Mouse (Mus musculus): ENCODE results near the gene Gphb5. TPM values are rescaled to one million over a fixed set of nuclear protein-coding genes. Genes with fewer than 3 reads are reported as not detected.

Gphb5 gene
- not detected in 2 replicates for polyA plus RNA-seq (2014; fragmentation: Nextera tagmentation; extraction: Ambion mirVana)

DNA sequence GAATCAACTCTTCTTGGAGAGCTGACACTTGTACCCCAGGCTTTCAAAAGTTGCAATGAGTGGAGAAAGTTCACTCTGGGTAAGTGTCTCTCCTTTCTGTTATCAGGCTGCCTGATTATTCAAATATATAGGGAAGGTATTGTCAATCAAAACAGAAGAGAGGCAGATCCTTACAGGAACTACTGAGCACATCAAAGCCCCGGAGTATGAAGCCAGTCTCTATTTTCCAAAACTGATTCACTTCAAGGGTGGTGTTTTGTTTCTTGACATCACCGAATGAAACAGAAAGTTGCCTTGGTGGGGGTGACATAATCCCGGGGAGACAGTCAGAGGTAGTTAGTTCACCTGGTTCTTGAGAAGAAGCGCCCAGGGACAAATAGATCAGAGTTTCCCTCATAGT is at the start of gene Gphb5:
Gphb5 (minus strand) TSS at position 101 of the 400 bp plus-strand sequence.
- no peak for ATAC-seq (ENCODE audit: insufficient number of reproducible peaks, low FRiP score, low TSS enrichment, low read depth)
- Histone ChIP-seq H3K9me3 (ENCODE audit: control insufficient read depth, low read length) (no peaks in the 10 kb centered on the region), H3K36me3 (ENCODE audit: control insufficient read depth, insufficient read depth, low read length) (no peaks in the 10 kb centered on the region), H3K4me2 (ENCODE audit: low read depth, severe bottlenecking) (no peak within 1 kb of the TSS), H3K27ac (replicated peaks; ENCODE audit: low read depth, low read length) (no peak within 1 kb of the TSS), H3K4me3 (ENCODE audit: low read depth, low read length) (no peak within 1 kb of the TSS), H3K9ac (ENCODE audit: low read length) (no peak within 1 kb of the TSS), H3K27me3 (ENCODE audit: control insufficient read depth, insufficient read depth, low read length) (no peaks in the 10 kb centered on the region), H3K4me1 (ENCODE audit: control insufficient read depth, insufficient read depth, low read length) (no peaks in the 10 kb centered on the region)
- no peak for DNase-seq (ENCODE audit: low spot score)
- WGBS, result 88% methylated on average over 4 of the region's 4 CpGs

DNA sequence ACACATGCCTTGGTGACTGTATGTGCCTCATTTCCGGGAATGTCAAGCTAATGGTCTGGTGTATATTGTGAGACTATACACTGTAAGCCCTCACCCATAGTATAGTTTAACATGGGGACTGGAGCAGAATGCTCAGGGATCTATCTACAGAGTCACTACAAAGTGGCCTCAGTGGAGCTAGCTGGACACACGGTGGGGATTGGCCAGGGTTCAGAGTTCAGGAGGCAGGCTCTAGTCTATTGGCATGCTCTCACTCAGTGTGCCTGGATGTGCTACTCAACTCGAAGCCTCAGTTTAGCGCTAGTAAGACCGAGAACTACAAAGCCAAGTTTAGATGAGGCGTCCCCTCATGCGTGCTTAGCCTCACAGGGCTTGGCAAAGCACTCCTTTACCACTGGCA is 49.6 kb upstream of the Gphb5 start:
- DNase-seq (ENCODE audit: low spot score) (no peak), ATAC-seq (ENCODE audit: insufficient number of reproducible peaks, low FRiP score, low TSS enrichment, low read depth) (no peak)
- Histone ChIP-seq H3K9me3 (ENCODE audit: control insufficient read depth, low read length) (no peaks in the 10 kb centered on the region), H3K27ac (replicated peaks; ENCODE audit: low read depth, low read length) (no peak overlapping the region), H3K27me3 (ENCODE audit: control insufficient read depth, insufficient read depth, low read length) (no peaks in the 10 kb centered on the region), H3K9ac (ENCODE audit: low read length) (no peak overlapping the region), H3K36me3 (ENCODE audit: control insufficient read depth, insufficient read depth, low read length) (peaks cover 2% of the 10 kb centered on the region; the same call in 1 of the 2 replicates), H3K4me1 (ENCODE audit: control insufficient read depth, insufficient read depth, low read length) (no peaks in the 10 kb centered on the region), H3K4me3 (ENCODE audit: low read depth, low read length) (no peak overlapping the region), H3K4me2 (ENCODE audit: low read depth, severe bottlenecking) (no peak overlapping the region)
- WGBS, result 96% methylated on average over 7 of the region's 7 CpGs

DNA sequence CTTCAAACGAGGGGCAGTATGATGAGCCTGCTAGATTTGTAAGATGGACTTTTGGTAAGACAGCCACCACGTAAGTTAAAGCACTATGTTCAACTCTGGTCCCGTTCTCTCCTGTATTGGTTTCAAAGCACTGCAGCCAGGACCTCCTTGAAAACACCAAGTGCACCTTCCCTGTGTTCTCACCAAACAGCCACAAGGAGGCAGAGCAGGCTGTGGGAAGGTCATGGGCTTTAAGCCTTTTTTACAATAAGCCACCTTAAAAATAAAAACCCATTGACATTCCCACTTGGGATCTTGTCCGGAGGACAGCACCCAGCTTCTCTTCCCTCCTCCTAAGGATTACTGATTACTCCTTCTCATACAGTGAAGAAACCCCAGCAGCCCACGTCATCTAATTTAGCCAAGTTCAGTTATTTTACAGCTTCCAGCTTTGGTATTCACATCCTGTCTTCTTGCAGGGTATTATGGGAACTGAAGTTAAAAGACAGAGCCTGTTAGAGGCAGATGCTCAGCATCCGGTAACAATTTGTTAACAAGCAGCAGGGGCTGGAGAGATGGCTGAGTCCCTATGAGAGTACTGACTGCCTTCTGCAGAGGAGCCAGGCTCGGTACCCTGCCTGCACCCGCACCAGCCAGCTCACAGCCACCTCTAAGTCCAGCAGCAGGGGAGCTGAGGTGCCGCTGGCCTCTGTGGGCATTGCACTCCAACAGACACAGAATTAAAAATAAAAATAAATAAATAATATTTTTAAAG is 47.6 kb upstream of the Gphb5 start:
- no peak overlapping the region for H3K4me3 ChIP-seq (ENCODE audit: low read depth, low read length)
- no peak overlapping the region for H3K9ac ChIP-seq (ENCODE audit: low read length)
- no peaks in the 10 kb centered on the region for H3K9me3 ChIP-seq (ENCODE audit: control insufficient read depth, low read length)
- H3K4me2 ChIP-seq (ENCODE audit: low read depth, severe bottlenecking), result no peak overlapping the region
- no peak for ATAC-seq (ENCODE audit: insufficient number of reproducible peaks, low FRiP score, low TSS enrichment, low read depth)
- no peaks in the 10 kb centered on the region for H3K27me3 ChIP-seq (ENCODE audit: control insufficient read depth, insufficient read depth, low read length)
- peaks cover 2% of the 10 kb centered on the region; the same call in 1 of the 2 replicates for H3K36me3 ChIP-seq (ENCODE audit: control insufficient read depth, insufficient read depth, low read length)
- 73% methylated on average over 9 of the region's 9 CpGs for WGBS
- H3K4me1 ChIP-seq (ENCODE audit: control insufficient read depth, insufficient read depth, low read length), result no peaks in the 10 kb centered on the region
- no peak overlapping the region for H3K27ac ChIP-seq (replicated peaks; ENCODE audit: low read depth, low read length)
- peak; percentile 40 for DNase-seq (ENCODE audit: low spot score)

DNA sequence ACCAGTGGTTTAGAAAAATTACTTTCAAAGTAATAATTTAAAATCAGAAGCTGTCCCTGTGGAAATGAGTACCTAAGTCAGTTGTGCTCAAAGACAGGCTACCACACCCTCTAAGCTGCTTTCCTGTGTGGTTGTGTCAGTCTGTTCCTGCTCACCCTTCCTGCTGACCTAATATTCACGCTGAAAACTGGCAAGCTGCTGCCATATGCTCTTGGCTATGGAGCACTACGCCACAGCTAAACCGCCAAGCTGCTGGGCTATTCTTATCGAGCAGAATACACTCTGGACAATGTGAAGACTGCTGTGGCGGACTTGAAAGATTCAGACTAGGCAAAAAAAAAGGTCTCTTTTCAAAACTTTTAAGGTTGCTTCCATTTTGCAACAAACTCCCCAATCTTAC is 44.0 kb upstream of the Gphb5 start:
- Histone ChIP-seq H3K36me3 (ENCODE audit: control insufficient read depth, insufficient read depth, low read length) (peaks cover 5% of the 10 kb centered on the region), H3K27me3 (ENCODE audit: control insufficient read depth, insufficient read depth, low read length) (no peaks in the 10 kb centered on the region), H3K9me3 (ENCODE audit: control insufficient read depth, low read length) (no peaks in the 10 kb centered on the region), H3K4me1 (ENCODE audit: control insufficient read depth, insufficient read depth, low read length) (no peaks in the 10 kb centered on the region), H3K4me2 (ENCODE audit: low read depth, severe bottlenecking) (no peak overlapping the region), H3K9ac (ENCODE audit: low read length) (no peak overlapping the region), H3K4me3 (ENCODE audit: low read depth, low read length) (no peak overlapping the region), H3K27ac (replicated peaks; ENCODE audit: low read depth, low read length) (no peak overlapping the region)
- DNase-seq (ENCODE audit: low spot score) (no peak), ATAC-seq (ENCODE audit: insufficient number of reproducible peaks, low FRiP score, low TSS enrichment, low read depth) (no peak)
- WGBS, result 90% methylated on average over 5 of the region's 5 CpGs

DNA sequence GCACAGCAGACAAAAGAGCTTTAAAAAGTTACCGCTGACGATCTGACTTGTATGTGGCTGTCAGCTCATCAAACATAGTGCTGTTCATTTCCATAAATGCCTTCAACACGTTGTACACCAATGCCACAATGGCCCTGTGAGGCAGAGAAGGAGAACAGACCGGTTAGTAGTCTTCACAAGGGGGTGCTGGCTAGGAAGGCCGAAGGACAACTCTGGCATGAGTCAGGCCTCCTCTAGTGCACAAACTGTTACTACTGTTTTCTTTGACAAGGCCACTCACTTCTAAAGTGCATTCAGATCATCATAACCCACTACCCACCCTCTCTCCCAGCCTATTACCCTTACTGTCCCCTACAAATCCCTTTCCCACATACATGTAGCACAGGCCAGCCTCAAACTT is 43.1 kb upstream of the Gphb5 start:
- Histone ChIP-seq H3K27me3 (ENCODE audit: control insufficient read depth, insufficient read depth, low read length) (no peaks in the 10 kb centered on the region), H3K4me1 (ENCODE audit: control insufficient read depth, insufficient read depth, low read length) (no peaks in the 10 kb centered on the region), H3K4me3 (ENCODE audit: low read depth, low read length) (no peak overlapping the region), H3K27ac (replicated peaks; ENCODE audit: low read depth, low read length) (no peak overlapping the region), H3K9me3 (ENCODE audit: control insufficient read depth, low read length) (no peaks in the 10 kb centered on the region), H3K9ac (ENCODE audit: low read length) (no peak overlapping the region), H3K4me2 (ENCODE audit: low read depth, severe bottlenecking) (no peak overlapping the region), H3K36me3 (ENCODE audit: control insufficient read depth, insufficient read depth, low read length) (peaks cover 3% of the 10 kb centered on the region)
- ATAC-seq (ENCODE audit: insufficient number of reproducible peaks, low FRiP score, low TSS enrichment, low read depth) (no peak), DNase-seq (ENCODE audit: low spot score) (no peak)
- 91% methylated on average over 5 of the region's 5 CpGs for WGBS

DNA sequence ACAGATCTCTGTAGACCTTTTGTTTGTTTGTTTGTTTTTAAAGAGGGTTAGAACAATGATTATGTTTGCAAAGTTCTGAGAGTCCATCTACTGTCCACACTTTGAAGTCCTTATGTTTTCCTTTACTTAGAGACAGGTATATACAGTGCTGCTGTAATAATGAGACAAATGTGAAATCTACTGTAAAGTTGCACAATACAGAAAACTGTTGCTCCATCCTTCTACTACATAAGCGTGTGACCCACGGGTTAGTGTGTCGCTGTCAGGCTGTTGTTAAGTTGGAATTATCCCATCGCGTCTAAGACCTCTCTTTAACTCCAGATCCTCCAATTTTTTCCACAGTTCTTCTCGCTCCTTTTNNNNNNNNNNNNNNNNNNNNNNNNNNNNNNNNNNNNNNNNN is 36.9 kb upstream of the Gphb5 start:
- WGBS, result 98% methylated on average over 6 of the region's 6 CpGs
- Histone ChIP-seq H3K9ac (ENCODE audit: low read length) (no peak overlapping the region), H3K4me3 (ENCODE audit: low read depth, low read length) (no peak overlapping the region), H3K27me3 (ENCODE audit: control insufficient read depth, insufficient read depth, low read length) (no peaks in the 10 kb centered on the region), H3K27ac (replicated peaks; ENCODE audit: low read depth, low read length) (no peak overlapping the region), H3K4me1 (ENCODE audit: control insufficient read depth, insufficient read depth, low read length) (no peaks in the 10 kb centered on the region), H3K9me3 (ENCODE audit: control insufficient read depth, low read length) (no peaks in the 10 kb centered on the region), H3K4me2 (ENCODE audit: low read depth, severe bottlenecking) (no peak overlapping the region), H3K36me3 (ENCODE audit: control insufficient read depth, insufficient read depth, low read length) (peaks cover 6% of the 10 kb centered on the region)
- no peak for DNase-seq (ENCODE audit: low spot score)
- ATAC-seq (ENCODE audit: insufficient number of reproducible peaks, low FRiP score, low TSS enrichment, low read depth), result no peak

DNA sequence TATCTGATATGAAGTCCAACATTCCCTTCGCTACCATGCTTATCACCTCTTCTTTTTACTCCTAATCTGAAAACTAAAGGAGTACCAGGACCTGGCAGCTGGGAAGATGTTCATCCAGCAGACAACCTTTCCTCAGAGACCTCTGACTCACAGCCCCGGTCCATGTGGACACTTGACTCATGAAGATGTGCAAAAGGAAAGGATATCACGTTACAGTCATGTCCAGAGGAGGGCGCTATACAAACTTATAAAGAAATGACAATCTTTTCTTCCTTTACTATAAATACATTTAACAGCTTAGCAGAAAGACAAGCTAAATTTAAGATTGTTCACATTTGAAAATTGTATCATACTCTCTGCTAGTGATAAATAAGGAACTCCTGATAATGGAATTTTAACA is 36.4 kb upstream of the Gphb5 start:
- ATAC-seq (ENCODE audit: insufficient number of reproducible peaks, low FRiP score, low TSS enrichment, low read depth), result no peak
- no peak for DNase-seq (ENCODE audit: low spot score)
- Histone ChIP-seq H3K4me2 (ENCODE audit: low read depth, severe bottlenecking) (no peak overlapping the region), H3K4me1 (ENCODE audit: control insufficient read depth, insufficient read depth, low read length) (no peaks in the 10 kb centered on the region), H3K27me3 (ENCODE audit: control insufficient read depth, insufficient read depth, low read length) (no peaks in the 10 kb centered on the region), H3K4me3 (ENCODE audit: low read depth, low read length) (no peak overlapping the region), H3K9me3 (ENCODE audit: control insufficient read depth, low read length) (no peaks in the 10 kb centered on the region), H3K9ac (ENCODE audit: low read length) (no peak overlapping the region), H3K36me3 (ENCODE audit: control insufficient read depth, insufficient read depth, low read length) (peaks cover 6% of the 10 kb centered on the region), H3K27ac (replicated peaks; ENCODE audit: low read depth, low read length) (no peak overlapping the region)
- WGBS, result 83% methylated on average over 4 of the region's 4 CpGs

DNA sequence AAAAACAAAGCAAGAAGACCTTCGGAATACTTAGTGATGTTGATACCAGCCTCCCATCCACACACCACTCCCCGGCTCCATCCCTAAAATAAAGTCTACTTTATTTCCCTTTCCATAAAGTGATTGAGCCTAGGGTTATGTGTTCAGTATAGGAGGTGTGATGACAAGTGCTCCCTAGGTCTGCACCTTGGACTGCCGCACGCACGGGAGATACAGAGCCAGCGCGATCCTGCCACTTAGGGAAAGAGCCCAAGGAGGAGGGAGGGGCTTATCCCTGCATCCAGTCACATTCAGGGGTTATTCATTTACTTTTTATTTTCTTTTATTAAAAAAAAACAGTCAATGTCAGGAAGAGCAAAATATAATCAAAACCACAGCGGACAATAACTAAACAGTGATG is 34.0 kb upstream of the Gphb5 start:
- Histone ChIP-seq H3K27me3 (ENCODE audit: control insufficient read depth, insufficient read depth, low read length) (no peaks in the 10 kb centered on the region), H3K36me3 (ENCODE audit: control insufficient read depth, insufficient read depth, low read length) (0 out of 2 replicates have a peak, but pooled peaks cover 2% of the 10 kb centered on the region), H3K27ac (replicated peaks; ENCODE audit: low read depth, low read length) (no peak overlapping the region), H3K4me3 (ENCODE audit: low read depth, low read length) (no peak overlapping the region), H3K4me1 (ENCODE audit: control insufficient read depth, insufficient read depth, low read length) (no peaks in the 10 kb centered on the region), H3K9me3 (ENCODE audit: control insufficient read depth, low read length) (no peaks in the 10 kb centered on the region), H3K4me2 (ENCODE audit: low read depth, severe bottlenecking) (no peak overlapping the region), H3K9ac (ENCODE audit: low read length) (no peak overlapping the region)
- WGBS, result 94% methylated on average over 8 of the region's 8 CpGs
- DNase-seq (ENCODE audit: low spot score), result no peak
- ATAC-seq (ENCODE audit: insufficient number of reproducible peaks, low FRiP score, low TSS enrichment, low read depth), result no peak

DNA sequence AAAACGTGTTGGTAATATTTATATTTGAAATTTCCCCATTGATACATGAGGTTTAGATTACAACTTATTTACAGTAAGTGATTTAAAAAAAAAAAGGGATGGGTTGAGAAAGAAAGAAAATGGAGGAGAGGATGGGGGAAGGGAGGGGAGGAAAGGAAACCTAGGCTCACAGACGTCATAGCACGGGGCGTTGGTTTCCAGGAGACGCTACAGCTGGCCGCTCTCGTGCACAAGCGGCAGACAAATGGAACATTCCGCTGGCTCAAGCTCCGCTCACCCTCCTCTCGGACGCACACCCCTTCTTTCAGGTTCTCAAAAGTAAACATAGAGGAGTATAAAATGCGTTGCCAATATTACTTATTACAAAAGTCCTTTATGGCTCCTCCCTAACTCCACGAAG is 33.4 kb upstream of the Gphb5 start:
- Histone ChIP-seq H3K27me3 (ENCODE audit: control insufficient read depth, insufficient read depth, low read length) (no peaks in the 10 kb centered on the region), H3K4me1 (ENCODE audit: control insufficient read depth, insufficient read depth, low read length) (no peaks in the 10 kb centered on the region), H3K27ac (replicated peaks; ENCODE audit: low read depth, low read length) (no peak overlapping the region), H3K9ac (ENCODE audit: low read length) (no peak overlapping the region), H3K4me3 (ENCODE audit: low read depth, low read length) (no peak overlapping the region), H3K36me3 (ENCODE audit: control insufficient read depth, insufficient read depth, low read length) (0 out of 2 replicates have a peak, but pooled peaks cover 2% of the 10 kb centered on the region), H3K4me2 (ENCODE audit: low read depth, severe bottlenecking) (no peak overlapping the region), H3K9me3 (ENCODE audit: control insufficient read depth, low read length) (no peaks in the 10 kb centered on the region)
- no peak for ATAC-seq (ENCODE audit: insufficient number of reproducible peaks, low FRiP score, low TSS enrichment, low read depth)
- WGBS, result 91% methylated on average over 14 of the region's 14 CpGs
- no peak for DNase-seq (ENCODE audit: low spot score)
